Mouse (Mus musculus) myocyte (in vitro differentiated cells): ENCODE data around the gene Rhou. TPM values are rescaled to one million over a fixed set of nuclear protein-coding genes. Genes with fewer than 3 reads are reported as not detected.

Experiments
- H3K27me3 ChIP-seq: one replicate; pipeline ENCODE4 v1.6.1; 2011; ENCODE audit not compliant: control insufficient read depth, insufficient read depth, insufficient read length
- H3K36me3 ChIP-seq: one replicate; pipeline ENCODE4 v1.6.1; 2011; ENCODE audit not compliant: control insufficient read depth, insufficient read depth
- H3K4me2 ChIP-seq: one replicate; pipeline ENCODE4 v1.6.1; 2011; ENCODE audit warnings: low read depth, control low read depth
- H3K4me3 ChIP-seq: one replicate; pipeline ENCODE4 v1.5.1; 2011; ENCODE audit warnings: mild to moderate bottlenecking, control low read depth, moderate library complexity
- H3K79me2 ChIP-seq: one replicate; pipeline ENCODE4 v1.6.1; 2011; ENCODE audit not compliant: control insufficient read depth, insufficient read depth
- H3ac ChIP-seq: one replicate; pipeline ENCODE4 v1.6.1; 2011; ENCODE audit not compliant: control insufficient read depth, insufficient read length
- CEBPB ChIP-seq: IDR thresholded peaks from 2 replicates; pipeline ENCODE4 v1.6.1; 2011; ENCODE audit warnings: mild to moderate bottlenecking, moderate library complexity; ENCODE audit not compliant: poor library complexity, insufficient read depth, severe bottlenecking
- E2F4 ChIP-seq: IDR thresholded peaks from one replicate; pipeline ENCODE4 v1.6.1; 2011; ENCODE audit warnings: mild to moderate bottlenecking, control low read depth, moderate library complexity; ENCODE audit not compliant: insufficient read depth
- MAX ChIP-seq: IDR thresholded peaks from one replicate; pipeline ENCODE4 v1.6.1; 2011; ENCODE audit warnings: low read depth, mild to moderate bottlenecking, control low read depth
- MYOD1 ChIP-seq, 3 experiments: IDR thresholded peaks; one replicate each; pipeline ENCODE4 v1.6.1; 2011; ENCODE audit warnings: control low read depth in 2 of 3, low read depth in 2 of 3, mild to moderate bottlenecking in 2 of 3, moderate library complexity in 1 of 3; ENCODE audit not compliant: insufficient read length in 2 of 3, control insufficient read depth in 1 of 3
- MYOG ChIP-seq, 3 experiments: IDR thresholded peaks; one replicate each; pipeline ENCODE4 v1.6.1; 2011; ENCODE audit warnings: control low read depth in 2 of 3, low read depth in 2 of 3, mild to moderate bottlenecking in 2 of 3; ENCODE audit not compliant: insufficient read length in 2 of 3, control insufficient read depth in 1 of 3, insufficient read depth in 1 of 3
- POLR2A ChIP-seq: IDR thresholded peaks from one replicate; pipeline ENCODE4 v1.6.1; 2011; ENCODE audit warnings: low read depth, mild to moderate bottlenecking, control low read depth, moderate library complexity; ENCODE audit not compliant: insufficient read length
- POLR2AphosphoS2 ChIP-seq: IDR thresholded peaks from one replicate; pipeline ENCODE4 v1.6.1; 2011; ENCODE audit warnings: low read depth, control low read depth; ENCODE audit not compliant: insufficient read length
- REST ChIP-seq: IDR thresholded peaks from one replicate; pipeline ENCODE4 v1.6.1; 2011; ENCODE audit warnings: mild to moderate bottlenecking, control low read depth, moderate library complexity; ENCODE audit not compliant: insufficient read depth, insufficient read length
- SRF ChIP-seq: IDR thresholded peaks from one replicate; pipeline ENCODE4 v1.6.1; 2011; ENCODE audit warnings: low read depth; ENCODE audit not compliant: control insufficient read depth, insufficient read length
- TCF12 ChIP-seq: IDR thresholded peaks from one replicate; pipeline ENCODE4 v1.6.1; 2011; ENCODE audit warnings: mild to moderate bottlenecking, control low read depth; ENCODE audit not compliant: poor library complexity, insufficient read depth, severe bottlenecking
- TCF3 ChIP-seq: IDR thresholded peaks from one replicate; pipeline ENCODE4 v1.6.1; 2011; ENCODE audit warnings: low read depth, control low read depth; ENCODE audit not compliant: insufficient read length
- USF1 ChIP-seq: IDR thresholded peaks from one replicate; pipeline ENCODE4 v1.6.1; 2011; ENCODE audit warnings: low read depth, mild to moderate bottlenecking, control low read depth, moderate library complexity
- polyA plus RNA-seq: library from polyadenylated mRNA; unstranded; fragments of >200 nt; fragmentation: generic; extraction: Trizol; gene quantifications from one replicate; pipeline ENCODE4 v1.2.1, GENCODE M21; 2012; ENCODE audit warnings: missing spikeins

Rhou gene
- polyA plus RNA-seq, 1 experiment, result 11.8 TPM

- no peaks in the 10 kb centered on the region for H3K27me3 ChIP-seq
- TF ChIP-seq MYOD1 (IDR thresholded peaks at IDR 0.05; ENCODE audit: control insufficient read depth in 1 of 3, insufficient read length in 2 of 3, low read depth in 2 of 3), result no peak
- no peak for TF ChIP-seq REST
- TF ChIP-seq E2F4, result no peak
- TF ChIP-seq MYOG (IDR thresholded peaks at IDR 0.05; ENCODE audit: control insufficient read depth in 1 of 3, insufficient read depth in 1 of 3, insufficient read length in 2 of 3, low read depth in 2 of 3), result no peak
- TF ChIP-seq SRF, result no peak
- no peak for TF ChIP-seq MAX
- TF ChIP-seq TCF3, result no peak
- no peak for TF ChIP-seq CEBPB
- no peak for TF ChIP-seq POLR2A
- H3K4me3 ChIP-seq, result no peak overlapping the region
- H3K79me2 ChIP-seq, result no peaks in the 10 kb centered on the region
- no peak overlapping the region for H3ac ChIP-seq
- H3K36me3 ChIP-seq, result no peaks in the 10 kb centered on the region
- H3K4me2 ChIP-seq, result peak overlapping the region; percentile 79
Observed at GRCm38 (mm10) chr8:123634395-123635131, 19.2 kb upstream of the Rhou start.

GRCm38 (mm10) chr8:123635671-123636070, 18.1 kb upstream of the Rhou start:
- Histone ChIP-seq H3ac (no peak overlapping the region), H3K4me3 (no peak overlapping the region), H3K79me2 (no peaks in the 10 kb centered on the region), H3K27me3 (peaks cover 5% of the 10 kb centered on the region), H3K4me2 (no peak overlapping the region), H3K36me3 (no peaks in the 10 kb centered on the region)
- no peak for TF ChIP-seq SRF
- no peak for TF ChIP-seq TCF3
- no peak for TF ChIP-seq REST
- TF ChIP-seq MAX, result no peak
- no peak for TF ChIP-seq MYOD1 (IDR thresholded peaks at IDR 0.05; ENCODE audit: control insufficient read depth in 1 of 3, insufficient read length in 2 of 3, low read depth in 2 of 3)
- no peak for TF ChIP-seq POLR2AphosphoS2

- H3ac ChIP-seq, result no peak overlapping the region
- H3K79me2 ChIP-seq, result no peaks in the 10 kb centered on the region
- no peak overlapping the region for H3K4me2 ChIP-seq
- TF ChIP-seq POLR2A (no peak), SRF (no peak), REST (no peak), TCF12 (no peak), TCF3 (no peak), CEBPB (no peak), MYOD1 (IDR thresholded peaks at IDR 0.05; ENCODE audit: control insufficient read depth in 1 of 3, insufficient read length in 2 of 3, low read depth in 2 of 3) (no peak)
- H3K27me3 ChIP-seq, result peaks cover 6% of the 10 kb centered on the region
- no peaks in the 10 kb centered on the region for H3K36me3 ChIP-seq
- no peak overlapping the region for H3K4me3 ChIP-seq
Observed at GRCm38 (mm10) chr8:123643330-123644051, 10.2 kb upstream of the Rhou start.

- Histone ChIP-seq H3ac (no peak overlapping the region), H3K27me3 (peaks cover 5% of the 10 kb centered on the region), H3K4me2 (no peak overlapping the region), H3K36me3 (no peaks in the 10 kb centered on the region), H3K4me3 (no peak overlapping the region), H3K79me2 (no peaks in the 10 kb centered on the region)
- TF ChIP-seq TCF12 (no peak), CEBPB (no peak), MYOD1 (IDR thresholded peaks at IDR 0.05; ENCODE audit: control insufficient read depth in 1 of 3, insufficient read length in 2 of 3, low read depth in 2 of 3) (no peak), POLR2A (no peak), MAX (no peak), TCF3 (no peak), POLR2AphosphoS2 (no peak), REST (no peak), SRF (no peak), USF1 (no peak), E2F4 (no peak), MYOG (IDR thresholded peaks at IDR 0.05; ENCODE audit: control insufficient read depth in 1 of 3, insufficient read depth in 1 of 3, insufficient read length in 2 of 3, low read depth in 2 of 3) (no peak)
Observed at GRCm38 (mm10) chr8:123645229-123645628, 8.5 kb upstream of the Rhou start.
